Mouse (Mus musculus) hindbrain, embryonic 12.5 days (tissue): ENCODE data around the gene Adamtsl1. TPM values are rescaled to one million over a fixed set of nuclear protein-coding genes. Genes with fewer than 3 reads are reported as not detected.

Experiments used
- ATAC-seq: fragments of 200-750 bp; cut with Nextera tagmentation; 2 replicates; pipeline ENCODE4 v1.8.0; 2017; ENCODE audit warnings: moderate TSS enrichment; ENCODE audit not compliant: low FRiP score
- H3K27ac ChIP-seq: fragments of 300-500 bp; sonication (generic); 2 replicates; pipeline ENCODE4 v1.5.1; 2016; ENCODE audit warnings: mild to moderate bottlenecking
- H3K27me3 ChIP-seq: fragments of 300-500 bp; sonication (generic); 2 replicates; pipeline ENCODE4 v1.6.1; 2016; ENCODE audit warnings: mild to moderate bottlenecking
- H3K36me3 ChIP-seq: fragments of 300-500 bp; sonication (generic); 2 replicates; pipeline ENCODE4 v1.6.1; 2016; ENCODE audit warnings: mild to moderate bottlenecking
- H3K4me1 ChIP-seq: fragments of 300-500 bp; sonication (generic); 2 replicates; pipeline ENCODE4 v1.6.1; 2016
- H3K4me2 ChIP-seq: fragments of 300-500 bp; sonication (generic); replicated peaks from 2 replicates; pipeline ENCODE4 v1.6.1; 2016; ENCODE audit warnings: mild to moderate bottlenecking
- H3K4me3 ChIP-seq: fragments of 300-500 bp; sonication (generic); 2 replicates; pipeline ENCODE4 v1.5.1; 2016; ENCODE audit warnings: mild to moderate bottlenecking
- H3K9ac ChIP-seq: fragments of 300-500 bp; sonication (generic); 2 replicates; pipeline ENCODE4 v1.6.1; 2016; ENCODE audit warnings: mild to moderate bottlenecking, moderate library complexity
- H3K9me3 ChIP-seq: fragments of 300-500 bp; sonication (generic); replicated peaks from 2 replicates; pipeline ENCODE4 v1.6.1; 2016; ENCODE audit warnings: mild to moderate bottlenecking
- WGBS: fragments of 180-500 bp; shearing (Covaris S2); methylation state at CpG from one replicate; pipeline ENCODE4 v1.1.7; 2016; 5-methylcytosine and 5-hydroxymethylcytosine counted together
- polyA plus RNA-seq: library from polyadenylated mRNA; unstranded; fragments of >200 nt; fragmentation: Nextera tagmentation; extraction: Ambion mirVana; gene quantifications from 2 replicates; pipeline ENCODE4 v1.2.1, GENCODE M21; 2016

The Adamtsl1 gene
- polyA plus RNA-seq, 1 experiment from 2014 or later: 28.0 TPM

GRCm38 (mm10) chr4:85889877-85890598, 376.1 kb downstream of the Adamtsl1 start:
- no peaks in the 10 kb centered on the region for H3K36me3 ChIP-seq
- 88% methylated on average over 2 of the region's 2 CpGs for WGBS
- ATAC-seq: no peak

GRCm38 (mm10) chr4:85901316-85901715, 387.3 kb downstream of the Adamtsl1 start:
- no peak overlapping the region for H3K9ac ChIP-seq
- H3K4me1 ChIP-seq: no peaks in the 10 kb centered on the region
- no peak overlapping the region for H3K27ac ChIP-seq
- no peaks in the 10 kb centered on the region for H3K9me3 ChIP-seq
- WGBS: 68% methylated on average over 4 of the region's 4 CpGs
- no peak overlapping the region for H3K4me2 ChIP-seq
- no peak overlapping the region for H3K4me3 ChIP-seq
- ATAC-seq: no peak
- no peaks in the 10 kb centered on the region for H3K36me3 ChIP-seq
- H3K27me3 ChIP-seq: no peaks in the 10 kb centered on the region

More at GRCm38 (mm10) chr4:85889877-85890598, 376.1 kb downstream of the Adamtsl1 start:
- H3K9ac ChIP-seq: no peak overlapping the region
- H3K9me3 ChIP-seq: no peaks in the 10 kb centered on the region
- H3K27me3 ChIP-seq: no peaks in the 10 kb centered on the region
- H3K27ac ChIP-seq: no peak overlapping the region
- H3K4me2 ChIP-seq: no peak overlapping the region
- H3K4me1 ChIP-seq: no peaks in the 10 kb centered on the region
- H3K4me3 ChIP-seq: no peak overlapping the region

GRCm38 (mm10) chr4:85904217-85904616, 390.2 kb downstream of the Adamtsl1 start:
- Histone ChIP-seq H3K27ac (no peak overlapping the region), H3K9me3 (no peaks in the 10 kb centered on the region), H3K27me3 (no peaks in the 10 kb centered on the region), H3K9ac (no peak overlapping the region), H3K4me2 (no peak overlapping the region), H3K4me1 (no peaks in the 10 kb centered on the region), H3K4me3 (no peak overlapping the region), H3K36me3 (no peaks in the 10 kb centered on the region)
- WGBS: 83% methylated on average over 5 of the region's 5 CpGs
- no peak for ATAC-seq

GRCm38 (mm10) chr4:85916034-85916433, 402.1 kb downstream of the Adamtsl1 start:
- no peak overlapping the region for H3K27ac ChIP-seq
- 36% methylated on average over 2 of the region's 2 CpGs for WGBS
- ATAC-seq: no peak

GRCm38 (mm10) chr4:85918366-85918765, 404.4 kb downstream of the Adamtsl1 start:
- Histone ChIP-seq H3K4me2 (no peak overlapping the region), H3K27me3 (no peaks in the 10 kb centered on the region), H3K9me3 (no peaks in the 10 kb centered on the region), H3K9ac (no peak overlapping the region), H3K4me3 (no peak overlapping the region), H3K36me3 (no peaks in the 10 kb centered on the region), H3K4me1 (no peaks in the 10 kb centered on the region), H3K27ac (no peak overlapping the region)
- no peak for ATAC-seq
- WGBS: 82% methylated on average over 4 of the region's 4 CpGs

More at GRCm38 (mm10) chr4:85916034-85916433, 402.1 kb downstream of the Adamtsl1 start:
- Histone ChIP-seq H3K36me3 (no peaks in the 10 kb centered on the region), H3K4me2 (no peak overlapping the region), H3K9me3 (no peaks in the 10 kb centered on the region), H3K4me3 (no peak overlapping the region), H3K9ac (no peak overlapping the region), H3K4me1 (no peaks in the 10 kb centered on the region), H3K27me3 (no peaks in the 10 kb centered on the region)

GRCm38 (mm10) chr4:85920474-85920873, 406.5 kb downstream of the Adamtsl1 start:
- no peaks in the 10 kb centered on the region for H3K36me3 ChIP-seq
- H3K9ac ChIP-seq: no peak overlapping the region
- no peaks in the 10 kb centered on the region for H3K9me3 ChIP-seq
- ATAC-seq: no peak
- H3K27me3 ChIP-seq: no peaks in the 10 kb centered on the region
- H3K4me1 ChIP-seq: no peaks in the 10 kb centered on the region
- 83% methylated on average over 3 of the region's 3 CpGs for whole genome bisulfite sequencing
- H3K27ac ChIP-seq: no peak overlapping the region
- H3K4me2 ChIP-seq: no peak overlapping the region
- H3K4me3 ChIP-seq: no peak overlapping the region

- WGBS: 93% methylated on average over 4 of the region's 4 CpGs
- no peak overlapping the region for H3K27ac ChIP-seq
- no peaks in the 10 kb centered on the region for H3K4me1 ChIP-seq
- H3K4me2 ChIP-seq: no peak overlapping the region
- no peak overlapping the region for H3K9ac ChIP-seq
- no peaks in the 10 kb centered on the region for H3K36me3 ChIP-seq
- no peak overlapping the region for H3K4me3 ChIP-seq
- no peak for ATAC-seq
- no peaks in the 10 kb centered on the region for H3K9me3 ChIP-seq
- no peaks in the 10 kb centered on the region for H3K27me3 ChIP-seq
Measured at GRCm38 (mm10) chr4:85922741-85923140, 408.8 kb downstream of the Adamtsl1 start.

- Histone ChIP-seq H3K4me3 (no peak overlapping the region), H3K27me3 (no peaks in the 10 kb centered on the region), H3K9ac (no peak overlapping the region), H3K4me2 (no peak overlapping the region), H3K36me3 (no peaks in the 10 kb centered on the region), H3K4me1 (no peaks in the 10 kb centered on the region), H3K9me3 (no peaks in the 10 kb centered on the region), H3K27ac (no peak overlapping the region)
- no peak for ATAC-seq
Measured at GRCm38 (mm10) chr4:85932129-85932528, 418.2 kb downstream of the Adamtsl1 start.

- ATAC-seq: no peak
- no peaks in the 10 kb centered on the region for H3K9me3 ChIP-seq
- no peak overlapping the region for H3K9ac ChIP-seq
- H3K27ac ChIP-seq: no peak overlapping the region
- no peaks in the 10 kb centered on the region for H3K27me3 ChIP-seq
- H3K4me2 ChIP-seq: no peak overlapping the region
- H3K4me1 ChIP-seq: no peaks in the 10 kb centered on the region
- H3K36me3 ChIP-seq: no peaks in the 10 kb centered on the region
- no peak overlapping the region for H3K4me3 ChIP-seq
- WGBS: 82% methylated on average over 5 of the region's 5 CpGs
Measured at GRCm38 (mm10) chr4:85939460-85939859, 425.5 kb downstream of the Adamtsl1 start.

- Histone ChIP-seq H3K4me2 (no peak overlapping the region), H3K9ac (no peak overlapping the region), H3K27me3 (no peaks in the 10 kb centered on the region), H3K9me3 (no peaks in the 10 kb centered on the region), H3K36me3 (no peaks in the 10 kb centered on the region), H3K27ac (no peak overlapping the region), H3K4me1 (no peaks in the 10 kb centered on the region), H3K4me3 (no peak overlapping the region)
- ATAC-seq: no peak
- 91% methylated on average over 2 of the region's 2 CpGs for WGBS
Measured at GRCm38 (mm10) chr4:85941857-85942256, 427.9 kb downstream of the Adamtsl1 start.

GRCm38 (mm10) chr4:85953590-85953989, 439.6 kb downstream of the Adamtsl1 start:
- Histone ChIP-seq H3K9ac (no peak overlapping the region), H3K27ac (no peak overlapping the region), H3K9me3 (no peaks in the 10 kb centered on the region), H3K27me3 (no peaks in the 10 kb centered on the region), H3K4me3 (no peak overlapping the region), H3K4me2 (no peak overlapping the region), H3K36me3 (no peaks in the 10 kb centered on the region), H3K4me1 (no peaks in the 10 kb centered on the region)
- ATAC-seq: no peak
- WGBS: 91% methylated on average over 4 of the region's 4 CpGs

- 88% methylated on average over 3 of the region's 3 CpGs for WGBS
- no peak for ATAC-seq
Measured at GRCm38 (mm10) chr4:85955387-85955786, 441.4 kb downstream of the Adamtsl1 start.

GRCm38 (mm10) chr4:85957266-85957665, 443.3 kb downstream of the Adamtsl1 start:
- H3K4me3 ChIP-seq: no peak overlapping the region
- ATAC-seq: no peak
- H3K36me3 ChIP-seq: no peaks in the 10 kb centered on the region
- H3K4me2 ChIP-seq: no peak overlapping the region
- no peak overlapping the region for H3K9ac ChIP-seq
- no peaks in the 10 kb centered on the region for H3K27me3 ChIP-seq
- WGBS: 92% methylated on average over 4 of the region's 4 CpGs
- H3K27ac ChIP-seq: no peak overlapping the region
- H3K4me1 ChIP-seq: no peaks in the 10 kb centered on the region
- H3K9me3 ChIP-seq: no peaks in the 10 kb centered on the region

More at GRCm38 (mm10) chr4:85955387-85955786, 441.4 kb downstream of the Adamtsl1 start:
- Histone ChIP-seq H3K4me1 (no peaks in the 10 kb centered on the region), H3K36me3 (no peaks in the 10 kb centered on the region), H3K4me3 (no peak overlapping the region), H3K27me3 (no peaks in the 10 kb centered on the region), H3K27ac (no peak overlapping the region), H3K9ac (no peak overlapping the region), H3K9me3 (no peaks in the 10 kb centered on the region), H3K4me2 (no peak overlapping the region)
